Mouse (Mus musculus) forebrain, postnatal 0 days (tissue): ENCODE data around the gene Pirt. TPM values are rescaled to one million over a fixed set of nuclear protein-coding genes. Genes with fewer than 3 reads are reported as not detected.

Experiments
- ATAC-seq: fragments of 200-750 bp; cut with Nextera tagmentation; 2 replicates; pipeline ENCODE4 v1.8.0; 2017; ENCODE audit warnings: mild to moderate bottlenecking, moderate library complexity
- DNase-seq: peaks from one replicate; pipeline ENCODE4 v3.0.0-alpha.2; 2015
- H3K27ac ChIP-seq: fragments of 300-500 bp; sonication (generic); 2 replicates; pipeline ENCODE4 v1.5.1; 2014; ENCODE audit warnings: low read depth, mild to moderate bottlenecking, antibody characterized with exemption, low read length, moderate library complexity, mixed read lengths
- H3K27me3 ChIP-seq: fragments of 300-500 bp; sonication (generic); 2 replicates; pipeline ENCODE4 v1.6.1; 2014; ENCODE audit warnings: mild to moderate bottlenecking, low read length, mixed read lengths; ENCODE audit not compliant: insufficient read depth
- H3K36me3 ChIP-seq: fragments of 300-500 bp; sonication (generic); 2 replicates; pipeline ENCODE4 v1.6.1; 2014; ENCODE audit warnings: mild to moderate bottlenecking, moderate library complexity; ENCODE audit not compliant: insufficient read depth
- H3K4me1 ChIP-seq: fragments of 300-500 bp; sonication (generic); 2 replicates; pipeline ENCODE4 v1.6.1; 2014; ENCODE audit warnings: antibody characterized with exemption; ENCODE audit not compliant: insufficient read depth
- H3K4me2 ChIP-seq: fragments of 300-500 bp; sonication (generic); 2 replicates; pipeline ENCODE4 v1.6.1; 2014; ENCODE audit warnings: low read depth, mild to moderate bottlenecking, moderate library complexity
- H3K4me3 ChIP-seq: fragments of 300-500 bp; sonication (generic); 2 replicates; pipeline ENCODE4 v1.5.1; 2014; ENCODE audit warnings: low read depth, low read length, mixed read lengths
- H3K9ac ChIP-seq: fragments of 300-500 bp; sonication (generic); 2 replicates; pipeline ENCODE4 v1.6.1; 2014; ENCODE audit warnings: mild to moderate bottlenecking
- H3K9me3 ChIP-seq: fragments of 300-500 bp; sonication (generic); 2 replicates; pipeline ENCODE4 v1.6.1; 2016; ENCODE audit warnings: low read length
- CTCF ChIP-seq: sonication (generic); IDR thresholded peaks from 2 replicates; pipeline ENCODE4 v1.5.1; 2016; ENCODE audit warnings: antibody characterized with exemption, control low read depth, low read depth
- WGBS: fragments of 180-500 bp; shearing (Covaris S2); extraction: QIAGEN DNeasy Blood & Tissue Kit; methylation state at CpG from one replicate; pipeline ENCODE4 v1.1.7; 2014; 5-methylcytosine and 5-hydroxymethylcytosine counted together
- polyA plus RNA-seq: library from polyadenylated mRNA; unstranded; fragments of >200 nt; fragmentation: Nextera tagmentation; extraction: Ambion mirVana; gene quantifications from 2 replicates; pipeline ENCODE4 v1.2.1, GENCODE M21; 2015
- total RNA-seq: library from RNA; depleted of rRNA; stranded (reverse); fragments of >200 nt; gene quantifications from 2 replicates; pipeline ENCODE4 v1.2.3, GENCODE M21; 2014

Gene Pirt
- total and polyA plus RNA-seq, 2 experiments from 2014 or later = 0.10 to 0.19 TPM

- peak; percentile 59; the same call in 1 of the 2 replicates for ATAC-seq
- no peaks in the 10 kb centered on the region for H3K4me1 ChIP-seq
These were observed 12.4 kb upstream of the Pirt start for GRCm38 (mm10) chr11:66899426-66899825.

GRCm38 (mm10) chr11:66902801-66903200 is 9.0 kb upstream of the Pirt start:
- WGBS = 89% methylated on average over 7 of the region's 7 CpGs
- Histone ChIP-seq H3K27ac (no peak overlapping the region), H3K4me2 (no peak overlapping the region), H3K4me3 (no peak overlapping the region), H3K9ac (no peak overlapping the region), H3K4me1 (no peaks in the 10 kb centered on the region), H3K9me3 (no peaks in the 10 kb centered on the region), H3K27me3 (no peaks in the 10 kb centered on the region), H3K36me3 (no peaks in the 10 kb centered on the region)
- no peak for TF ChIP-seq CTCF
- DNase-seq (no peak), ATAC-seq (no peak)

More at GRCm38 (mm10) chr11:66899426-66899825, 12.4 kb upstream of the Pirt start:
- Histone ChIP-seq H3K4me2 (no peak overlapping the region), H3K36me3 (no peaks in the 10 kb centered on the region), H3K9ac (no peak overlapping the region), H3K27me3 (no peaks in the 10 kb centered on the region), H3K4me3 (no peak overlapping the region), H3K27ac (no peak overlapping the region), H3K9me3 (no peaks in the 10 kb centered on the region)
- WGBS = 16% methylated on average over 7 of the region's 7 CpGs
- peak; percentile 87 for TF ChIP-seq CTCF
- DNase-seq = peak; percentile 84

- peak; percentile 93 for DNase-seq
- 11% methylated on average over 21 of the region's 21 CpGs for WGBS
- Histone ChIP-seq H3K27ac (no peak overlapping the region), H3K4me2 (peak overlapping the region; percentile 39), H3K9me3 (no peaks in the 10 kb centered on the region), H3K4me3 (peak overlapping the region; percentile 8; the same call in 1 of the 2 replicates), H3K27me3 (no peaks in the 10 kb centered on the region), H3K4me1 (no peaks in the 10 kb centered on the region), H3K9ac (peak overlapping the region; percentile 40; the same call in 1 of the 2 replicates), H3K36me3 (no peaks in the 10 kb centered on the region)
- peak; percentile 91 for TF ChIP-seq CTCF
- ATAC-seq = peak; percentile 95
These were observed 6.0 kb upstream of the Pirt start for GRCm38 (mm10) chr11:66905617-66906384.

GRCm38 (mm10) chr11:66912531-66913458 is 1.0 kb downstream of the Pirt start:
- no peak overlapping the region for H3K9ac ChIP-seq
- no peak for TF ChIP-seq CTCF
- ATAC-seq (no peak), DNase-seq (no peak)
- H3K36me3 ChIP-seq = no peaks in the 10 kb centered on the region
- H3K4me2 ChIP-seq = no peak overlapping the region
- no peaks in the 10 kb centered on the region for H3K4me1 ChIP-seq
- H3K27ac ChIP-seq = no peak overlapping the region
- H3K9me3 ChIP-seq = no peaks in the 10 kb centered on the region
- no peak overlapping the region for H3K4me3 ChIP-seq
- no peaks in the 10 kb centered on the region for H3K27me3 ChIP-seq
- 66% methylated on average over 17 of the region's 17 CpGs for WGBS

GRCm38 (mm10) chr11:66914249-66914648 is 2.5 kb downstream of the Pirt start:
- no peaks in the 10 kb centered on the region for H3K27me3 ChIP-seq
- peak; percentile 53 for TF ChIP-seq CTCF
- 9% methylated on average over 3 of the region's 3 CpGs for WGBS
- H3K4me1 ChIP-seq = no peaks in the 10 kb centered on the region
- no peaks in the 10 kb centered on the region for H3K9me3 ChIP-seq
- no peak overlapping the region for H3K9ac ChIP-seq
- 0 out of 2 replicates have a peak, but pooled peaks have one; percentile 18 for ATAC-seq
- H3K4me2 ChIP-seq = no peak overlapping the region
- DNase-seq = peak; percentile 24
- H3K27ac ChIP-seq = no peak overlapping the region
- no peaks in the 10 kb centered on the region for H3K36me3 ChIP-seq
- H3K4me3 ChIP-seq = no peak overlapping the region

- H3K4me2 ChIP-seq = no peak overlapping the region
These were observed 8.2 kb downstream of the Pirt start for GRCm38 (mm10) chr11:66920012-66920411.

More at GRCm38 (mm10) chr11:66920012-66920411, 8.2 kb downstream of the Pirt start:
- no peaks in the 10 kb centered on the region for H3K4me1 ChIP-seq
- H3K27me3 ChIP-seq = no peaks in the 10 kb centered on the region
- no peak for DNase-seq
- H3K4me3 ChIP-seq = no peak overlapping the region
- no peak for TF ChIP-seq CTCF
- no peak overlapping the region for H3K27ac ChIP-seq
- no peak for ATAC-seq
- 81% methylated on average over 2 of the region's 2 CpGs for WGBS
- H3K9me3 ChIP-seq = no peaks in the 10 kb centered on the region
- H3K36me3 ChIP-seq = no peaks in the 10 kb centered on the region
- H3K9ac ChIP-seq = no peak overlapping the region
